Mouse (Mus musculus) liver, embryonic 16.5 days (tissue): ENCODE results near the gene Mpped1. TPM values are rescaled to one million over a fixed set of nuclear protein-coding genes. Genes with fewer than 3 reads are reported as not detected.

Source experiments
- ATAC-seq: fragments of 200-750 bp; cut with Nextera tagmentation; 2 replicates; pipeline ENCODE4 v1.8.0; 2017; ENCODE audit warnings: low read depth, mild to moderate bottlenecking, moderate number of reproducible peaks, moderate library complexity
- H3K27ac ChIP-seq: fragments of 300-500 bp; sonication (generic); 2 replicates; pipeline ENCODE4 v1.5.1; 2014; ENCODE audit warnings: mild to moderate bottlenecking, low read length
- H3K27me3 ChIP-seq: fragments of 300-500 bp; sonication (generic); 2 replicates; pipeline ENCODE4 v1.6.1; 2014; ENCODE audit warnings: low read depth, low read length, mixed read lengths; ENCODE audit not compliant: control insufficient read depth, insufficient read depth
- H3K36me3 ChIP-seq: fragments of 300-500 bp; sonication (generic); 2 replicates; pipeline ENCODE4 v1.6.1; 2014; ENCODE audit warnings: mild to moderate bottlenecking; ENCODE audit not compliant: control insufficient read depth, insufficient read depth
- H3K4me1 ChIP-seq: fragments of 300-500 bp; sonication (generic); 2 replicates; pipeline ENCODE4 v1.6.1; 2014; ENCODE audit warnings: low read depth, low read length, mixed read lengths; ENCODE audit not compliant: control insufficient read depth
- H3K4me2 ChIP-seq: fragments of 300-500 bp; sonication (generic); 2 replicates; pipeline ENCODE4 v1.6.1; 2014; ENCODE audit warnings: low read depth, low read length, mixed read lengths
- H3K4me3 ChIP-seq: fragments of 300-500 bp; sonication (generic); 2 replicates; pipeline ENCODE4 v1.5.1; 2014; ENCODE audit warnings: low read depth, mild to moderate bottlenecking, low read length
- H3K9ac ChIP-seq: fragments of 300-500 bp; sonication (generic); 2 replicates; pipeline ENCODE4 v1.6.1; 2014; ENCODE audit warnings: low read depth, low read length
- H3K9me3 ChIP-seq: fragments of 300-500 bp; sonication (generic); replicated peaks from 2 replicates; pipeline ENCODE4 v1.6.1; 2016; ENCODE audit warnings: low read length; ENCODE audit not compliant: control insufficient read depth
- WGBS: fragments of 180-500 bp; shearing (Covaris S2); extraction: QIAGEN DNeasy Blood & Tissue Kit; methylation state at CpG from one replicate; pipeline ENCODE4 v1.1.7; 2014; ENCODE audit not compliant: insufficient replicate concordance; 5-methylcytosine and 5-hydroxymethylcytosine counted together
- polyA plus RNA-seq: library from polyadenylated mRNA; unstranded; fragments of >200 nt; fragmentation: Nextera tagmentation; extraction: Ambion mirVana; gene quantifications from 2 replicates; pipeline ENCODE4 v1.2.1, GENCODE M21; 2015

The Mpped1 gene
- polyA plus RNA-seq, 1 experiment from 2014 or later, result not detected

DNA sequence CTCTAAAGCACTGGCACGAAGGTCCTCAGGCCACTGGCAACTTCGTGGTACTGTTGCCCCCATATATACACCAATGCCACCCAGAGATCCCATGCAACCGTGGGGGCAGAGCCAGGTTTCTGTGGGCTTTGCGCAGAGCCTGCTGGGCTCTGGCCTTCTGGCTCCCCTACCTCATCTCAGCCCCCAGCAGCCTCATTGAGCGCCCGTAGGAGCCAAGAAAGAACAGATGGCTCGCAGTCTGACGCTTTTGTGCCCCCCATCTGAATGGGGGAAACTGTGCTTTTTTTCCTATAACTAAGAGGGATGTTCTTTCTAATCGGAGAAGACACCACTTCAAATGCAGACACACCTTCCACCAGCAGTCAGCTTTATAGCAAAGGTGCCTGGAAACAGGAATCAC is 105.0 kb downstream of the Mpped1 start:
- Histone ChIP-seq H3K27me3 (no peaks in the 10 kb centered on the region), H3K4me3 (no peak overlapping the region), H3K36me3 (no peaks in the 10 kb centered on the region), H3K9ac (no peak overlapping the region), H3K4me1 (no peaks in the 10 kb centered on the region), H3K27ac (no peak overlapping the region), H3K4me2 (no peak overlapping the region), H3K9me3 (no peaks in the 10 kb centered on the region)
- no peak for ATAC-seq
- 65% methylated on average over 9 of the region's 9 CpGs for WGBS

DNA sequence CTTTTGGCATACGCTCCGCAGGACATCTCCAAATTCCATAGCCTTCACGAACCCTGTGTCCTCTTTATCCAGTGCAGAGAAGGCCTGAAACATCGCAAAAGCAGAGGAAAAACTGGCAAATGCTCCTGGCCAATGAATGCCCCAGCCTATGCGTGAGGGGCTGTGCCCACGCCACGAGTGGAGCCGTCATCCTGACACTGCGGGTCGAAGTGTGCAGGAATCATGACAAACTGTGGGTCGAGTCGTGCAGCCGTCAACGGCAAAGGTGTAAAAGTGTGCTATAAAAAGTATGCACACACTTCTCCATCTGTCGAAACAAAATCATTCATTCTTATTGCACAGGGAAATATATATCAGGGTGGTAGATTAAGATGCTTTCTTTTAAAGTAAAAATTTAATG is 113.6 kb downstream of the Mpped1 start:
- Histone ChIP-seq H3K36me3 (no peaks in the 10 kb centered on the region), H3K9me3 (no peaks in the 10 kb centered on the region), H3K4me1 (no peaks in the 10 kb centered on the region), H3K27ac (no peak overlapping the region), H3K4me2 (no peak overlapping the region), H3K4me3 (no peak overlapping the region), H3K27me3 (no peaks in the 10 kb centered on the region), H3K9ac (no peak overlapping the region)
- 74% methylated on average over 15 of the region's 15 CpGs for WGBS
- ATAC-seq, result no peak

DNA sequence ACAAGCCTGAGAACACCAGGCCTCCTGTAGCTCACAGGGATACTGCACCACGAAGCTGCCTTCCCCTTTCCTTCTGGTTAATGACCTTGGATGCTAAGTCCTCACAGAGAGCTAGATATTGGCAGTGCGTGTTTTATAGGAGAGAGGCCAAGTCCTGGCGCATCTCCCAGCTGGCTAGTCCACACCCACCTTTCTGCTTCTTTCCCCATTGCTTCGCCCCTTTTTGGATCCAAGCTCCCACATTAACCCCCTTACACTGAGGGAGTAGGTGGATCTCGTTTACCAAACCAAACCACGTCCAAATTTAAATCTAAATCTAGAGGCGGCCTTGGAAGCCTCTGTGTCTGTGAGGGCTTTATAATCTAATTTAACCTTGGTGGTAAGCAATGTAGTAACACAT is 115.0 kb downstream of the Mpped1 start:
- no peak overlapping the region for H3K4me3 ChIP-seq

DNA sequence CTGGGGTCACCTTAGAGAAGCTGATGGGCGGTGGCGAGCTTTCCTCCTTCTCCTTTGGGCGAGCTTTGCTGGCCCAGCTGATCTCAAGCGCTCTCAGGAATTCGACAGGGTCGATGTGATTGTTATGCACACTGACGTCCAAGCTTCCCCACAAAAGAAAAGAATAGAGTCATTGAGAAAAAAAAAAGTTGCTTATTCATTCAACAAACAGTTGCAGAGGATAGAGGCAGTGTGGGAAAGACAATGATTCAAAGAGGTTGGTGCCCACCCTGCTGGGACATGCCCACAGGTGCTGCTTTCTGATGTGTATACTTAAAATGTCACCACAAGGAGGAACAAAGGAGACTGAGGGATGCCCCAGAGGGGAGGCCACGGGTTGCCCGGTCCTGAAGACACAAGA is 116.7 kb downstream of the Mpped1 start:
- ATAC-seq, result no peak
- H3K27me3 ChIP-seq, result no peaks in the 10 kb centered on the region
- no peaks in the 10 kb centered on the region for H3K4me1 ChIP-seq
- no peak overlapping the region for H3K9ac ChIP-seq
- WGBS, result 28% methylated on average over 9 of the region's 9 CpGs
- H3K4me3 ChIP-seq, result no peak overlapping the region
- H3K27ac ChIP-seq, result no peak overlapping the region
- no peaks in the 10 kb centered on the region for H3K36me3 ChIP-seq
- H3K4me2 ChIP-seq, result no peak overlapping the region
- H3K9me3 ChIP-seq, result no peaks in the 10 kb centered on the region

More for the DNA sequence above, 115.0 kb downstream of the Mpped1 start:
- H3K4me2 ChIP-seq, result no peak overlapping the region
- WGBS, result 52% methylated on average over 7 of the region's 7 CpGs
- H3K27me3 ChIP-seq, result no peaks in the 10 kb centered on the region
- no peak overlapping the region for H3K27ac ChIP-seq
- H3K9me3 ChIP-seq, result no peaks in the 10 kb centered on the region
- H3K9ac ChIP-seq, result no peak overlapping the region
- ATAC-seq, result no peak
- H3K4me1 ChIP-seq, result no peaks in the 10 kb centered on the region
- no peaks in the 10 kb centered on the region for H3K36me3 ChIP-seq

DNA sequence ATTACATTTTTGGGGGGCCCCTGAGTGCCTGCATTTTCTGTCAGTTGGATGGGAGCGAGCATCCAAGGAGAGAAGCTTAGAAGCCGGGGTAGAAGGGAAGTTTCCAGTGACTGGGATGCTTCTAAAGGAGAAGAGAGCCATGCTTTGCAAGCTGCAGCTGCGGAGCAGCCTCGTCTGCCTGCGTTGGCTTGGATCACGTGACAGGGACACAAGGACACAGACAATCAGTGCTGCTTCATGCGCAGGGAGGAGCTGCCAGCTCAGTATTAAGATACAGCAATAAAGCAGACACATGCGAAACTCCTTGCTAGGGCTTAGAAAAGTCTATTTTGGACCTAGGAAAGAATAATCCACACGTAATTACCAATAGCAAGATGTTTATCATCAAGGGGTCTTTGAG is 118.0 kb downstream of the Mpped1 start:
- H3K4me2 ChIP-seq, result no peak overlapping the region
- no peak overlapping the region for H3K4me3 ChIP-seq
- H3K9ac ChIP-seq, result no peak overlapping the region
- H3K27ac ChIP-seq, result no peak overlapping the region
- 56% methylated on average over 9 of the region's 9 CpGs for WGBS
- no peak for ATAC-seq
- H3K36me3 ChIP-seq, result no peaks in the 10 kb centered on the region
- H3K9me3 ChIP-seq, result no peaks in the 10 kb centered on the region
- H3K27me3 ChIP-seq, result no peaks in the 10 kb centered on the region
- no peaks in the 10 kb centered on the region for H3K4me1 ChIP-seq

DNA sequence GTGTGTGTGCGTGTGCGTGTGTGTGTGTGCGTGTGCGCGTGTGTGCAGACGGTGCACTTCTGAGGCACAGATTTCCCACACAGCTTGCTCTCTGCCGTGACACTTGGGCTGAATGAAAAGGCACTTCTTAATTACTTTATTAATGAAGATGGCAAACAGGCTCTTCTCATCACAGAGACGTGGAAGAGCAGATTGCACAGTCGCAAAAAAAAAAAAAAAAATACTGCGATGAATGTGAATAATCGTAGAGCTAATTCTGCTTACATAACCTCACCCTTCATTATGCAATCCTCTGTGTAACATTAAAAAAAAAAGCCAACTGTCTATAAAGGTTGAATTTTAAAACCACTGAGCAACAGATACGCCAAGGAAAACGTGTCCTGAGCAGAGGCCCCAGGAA is 127.2 kb downstream of the Mpped1 start:
- Histone ChIP-seq H3K4me2 (no peak overlapping the region), H3K27me3 (no peaks in the 10 kb centered on the region), H3K36me3 (no peaks in the 10 kb centered on the region), H3K4me1 (no peaks in the 10 kb centered on the region), H3K4me3 (no peak overlapping the region), H3K9ac (no peak overlapping the region), H3K9me3 (no peaks in the 10 kb centered on the region), H3K27ac (no peak overlapping the region)
- ATAC-seq, result no peak
- WGBS, result 75% methylated on average over 13 of the region's 13 CpGs

Other genes with a start within 250 kb of the Mpped1 start
- gene Tspo, start 215.9 kb upstream of the Mpped1 start, polyA plus RNA-seq, result 179 and 184 TPM in 2 replicates
- 12.0 and 13.1 TPM in 2 replicates for gene Mcat, start 215.7 kb upstream of the Mpped1 start, polyA plus RNA-seq
- gene Ttll12, start 184.3 kb upstream of the Mpped1 start, polyA plus RNA-seq, result 31.8 and 33.2 TPM in 2 replicates
- 0.12 and 0.21 TPM in 2 replicates for gene Scube1, start 54.4 kb upstream of the Mpped1 start, polyA plus RNA-seq